Mouse (Mus musculus) cortical plate, adult 2 months (tissue): ENCODE data around the gene Rorc.

Experiments
- CTCF ChIP-seq: fragments of 200-500 bp; IDR thresholded peaks from 2 replicates; pipeline ENCODE4 v1.5.1; 2011; ENCODE audit warnings: mild to moderate bottlenecking, control low read depth, low read length; ENCODE audit not compliant: insufficient read depth; ENCODE audit errors: extremely low read depth
- POLR2A ChIP-seq: fragments of 200-500 bp; IDR thresholded peaks from 2 replicates; pipeline ENCODE4 v1.6.1; 2011; ENCODE audit warnings: mild to moderate bottlenecking, low read length, control low read depth; ENCODE audit not compliant: insufficient read depth; ENCODE audit errors: extremely low read depth

- TF ChIP-seq CTCF (no peak), POLR2A (no peak)
Observed at GRCm38 (mm10) chr3:94398217-94398616, 25.6 kb downstream of the Rorc start, which contains the start of gene Lingo4.
